Mouse (Mus musculus): ENCODE data around the gene Hao1.

The Hao1 gene

DNA sequence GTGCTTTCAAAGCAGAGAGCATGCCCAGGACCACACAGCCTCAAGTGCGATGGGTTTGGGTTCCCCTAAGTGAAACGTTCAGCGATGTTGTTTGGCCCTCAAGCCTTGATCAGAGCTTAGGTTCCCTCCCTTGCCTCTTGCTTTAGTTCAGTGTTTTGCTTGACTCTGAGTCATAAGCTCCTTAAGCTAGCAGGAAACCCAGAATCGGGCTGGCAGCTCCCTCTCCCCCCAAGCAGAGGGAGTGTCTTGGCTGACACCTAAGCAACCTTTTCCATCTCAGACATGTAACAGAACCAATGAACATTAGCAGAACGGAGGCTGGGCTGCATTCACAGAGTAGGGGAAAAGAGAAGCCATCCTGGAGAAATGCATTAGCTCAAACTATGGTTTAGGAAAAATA lies 93.3 kb downstream of the Hao1 start:
- peak; percentile 13 to 17 for DNase-seq

DNA sequence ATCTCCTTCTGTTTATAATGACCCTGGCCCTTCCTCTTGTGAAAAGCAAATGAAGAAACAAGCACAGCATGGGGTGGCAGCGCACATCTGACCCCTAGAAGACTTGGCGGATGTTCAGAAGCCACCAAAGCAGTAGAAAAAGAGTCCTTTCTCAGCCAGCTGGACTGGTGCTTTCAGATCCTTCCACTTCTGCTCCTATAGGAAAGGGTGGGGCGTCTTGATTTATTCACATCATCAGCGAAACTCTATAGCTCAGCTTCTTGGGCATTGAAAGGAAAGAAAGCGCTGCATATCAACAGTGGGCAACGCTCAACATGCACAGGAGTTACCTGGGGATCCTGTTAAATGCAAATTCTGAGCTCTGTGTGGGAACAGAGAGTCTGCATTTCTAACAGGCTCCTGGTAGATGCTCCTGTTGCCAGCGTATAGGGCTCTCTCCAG lies 98.1 kb downstream of the Hao1 start:
- DNase-seq, result peak; percentile 46

DNA sequence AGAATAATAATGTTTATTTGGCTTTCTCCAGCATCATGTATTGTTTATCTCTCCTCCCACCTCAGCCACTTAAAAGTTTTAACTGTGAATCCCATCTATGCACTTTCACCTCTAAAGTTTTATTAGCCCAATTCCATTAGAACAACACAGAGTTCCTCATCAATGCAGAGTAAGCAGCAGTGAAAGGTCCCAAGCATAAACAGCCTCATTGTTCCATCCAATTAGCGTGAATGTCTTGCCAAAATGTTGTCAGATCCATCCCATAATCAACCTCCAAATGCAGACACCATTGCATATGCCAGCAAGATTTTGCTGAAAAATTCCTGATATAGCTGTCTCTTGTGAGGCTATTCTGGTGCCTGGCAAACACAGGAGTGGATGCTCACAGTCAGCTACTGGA lies 101.4 kb downstream of the Hao1 start:
- no peak for DNase-seq

DNA sequence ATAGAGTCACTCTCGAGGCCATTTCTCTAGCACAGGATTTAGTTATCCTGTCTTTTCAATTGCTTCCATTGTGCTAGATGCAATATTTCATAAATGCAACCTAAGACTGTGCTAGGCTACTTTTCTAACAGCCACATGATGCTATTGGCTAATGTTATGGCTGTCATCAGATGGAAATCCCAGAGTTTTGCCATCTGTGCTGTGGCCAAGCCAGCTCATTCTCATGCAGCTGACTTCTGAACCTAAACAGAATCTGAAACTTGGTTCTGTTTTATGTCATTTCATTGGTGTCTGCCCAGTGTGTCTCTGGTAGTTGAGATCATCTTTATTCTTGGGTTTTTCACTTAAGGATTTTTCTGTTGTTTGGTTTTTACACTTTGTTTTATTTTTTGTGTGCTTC lies 103.2 kb downstream of the Hao1 start:
- DNase-seq, result no peak

Measured in cerebellum, postnatal 14 days (tissue).